Mouse (Mus musculus): ENCODE measurements around the gene Vdac2.

GRCm38 (mm10) chr14:21866291-21866690 lies 41.3 kb downstream of the Vdac2 start:
- TF ChIP-seq CTCF (conservative IDR thresholded peaks at IDR 0.05; ENCODE audit: low read length) (no peak), POU5F1 (IDR thresholded peaks at IDR 0.05; ENCODE audit: borderline replicate concordance, low read length) (no peak)
